Mouse (Mus musculus) hindbrain, embryonic 15.5 days (tissue): ENCODE measurements around the gene Pigu. TPM values are rescaled to one million over a fixed set of nuclear protein-coding genes. Genes with fewer than 3 reads are reported as not detected.

Experiments used
- ATAC-seq: fragments of 200-750 bp; cut with Nextera tagmentation; 2 replicates; pipeline ENCODE4 v1.8.0; 2017; ENCODE audit warnings: low read depth, moderate number of reproducible peaks, moderate TSS enrichment; ENCODE audit not compliant: low FRiP score
- H3K27ac ChIP-seq: fragments of 300-500 bp; sonication (generic); replicated peaks from 2 replicates; pipeline ENCODE4 v1.5.1; 2015; ENCODE audit warnings: mild to moderate bottlenecking, inconsistent platforms
- H3K27me3 ChIP-seq: fragments of 300-500 bp; sonication (generic); 2 replicates; pipeline ENCODE4 v1.6.1; 2015; ENCODE audit warnings: control low read depth, inconsistent platforms
- H3K36me3 ChIP-seq: fragments of 300-500 bp; sonication (generic); 2 replicates; pipeline ENCODE4 v1.6.1; 2015; ENCODE audit warnings: control low read depth, inconsistent platforms
- H3K4me1 ChIP-seq: fragments of 300-500 bp; sonication (generic); replicated peaks from 2 replicates; pipeline ENCODE4 v1.6.1; 2015; ENCODE audit warnings: control low read depth, inconsistent platforms
- H3K4me2 ChIP-seq: fragments of 300-500 bp; sonication (generic); 2 replicates; pipeline ENCODE4 v1.6.1; 2015; ENCODE audit warnings: moderate library complexity, mild to moderate bottlenecking, inconsistent platforms
- H3K4me3 ChIP-seq: fragments of 300-500 bp; sonication (generic); 2 replicates; pipeline ENCODE4 v1.5.1; 2015; ENCODE audit warnings: mild to moderate bottlenecking, inconsistent platforms
- H3K9ac ChIP-seq: fragments of 300-500 bp; sonication (generic); 2 replicates; pipeline ENCODE4 v1.6.1; 2015; ENCODE audit warnings: inconsistent platforms
- H3K9me3 ChIP-seq: fragments of 300-500 bp; sonication (generic); 2 replicates; pipeline ENCODE4 v1.6.1; 2016; ENCODE audit warnings: control low read depth, inconsistent platforms
- WGBS: fragments of 180-500 bp; shearing (Covaris S2); methylation state at CpG from one replicate; pipeline ENCODE4 v1.1.7; 2015; 5-methylcytosine and 5-hydroxymethylcytosine counted together
- polyA plus RNA-seq: library from polyadenylated mRNA; unstranded; fragments of >200 nt; fragmentation: Nextera tagmentation; extraction: Ambion mirVana; gene quantifications from 2 replicates; pipeline ENCODE4 v1.2.1, GENCODE M21; 2015

Pigu gene
- 61.9 and 62.6 TPM in 2 replicates for polyA plus RNA-seq

- Histone ChIP-seq H3K4me1 (peaks cover 22% of the 10 kb centered on the region), H3K27ac (peak within 1 kb of the TSS; percentile 88), H3K27me3 (no peaks in the 10 kb centered on the region), H3K9ac (peak within 1 kb of the TSS; percentile 66), H3K36me3 (no peaks in the 10 kb centered on the region), H3K4me3 (peak within 1 kb of the TSS; percentile 82), H3K9me3 (no peaks in the 10 kb centered on the region), H3K4me2 (peak within 1 kb of the TSS; percentile 59)
- peak; percentile 99 for ATAC-seq
- under 1% methylated on average over 38 of the region's 38 CpGs for WGBS
Measured at GRCm38 (mm10) chr2:155356971-155357591, at the start of gene Pigu. Pigu (minus strand) TSS chr2:155357430.

DNA sequence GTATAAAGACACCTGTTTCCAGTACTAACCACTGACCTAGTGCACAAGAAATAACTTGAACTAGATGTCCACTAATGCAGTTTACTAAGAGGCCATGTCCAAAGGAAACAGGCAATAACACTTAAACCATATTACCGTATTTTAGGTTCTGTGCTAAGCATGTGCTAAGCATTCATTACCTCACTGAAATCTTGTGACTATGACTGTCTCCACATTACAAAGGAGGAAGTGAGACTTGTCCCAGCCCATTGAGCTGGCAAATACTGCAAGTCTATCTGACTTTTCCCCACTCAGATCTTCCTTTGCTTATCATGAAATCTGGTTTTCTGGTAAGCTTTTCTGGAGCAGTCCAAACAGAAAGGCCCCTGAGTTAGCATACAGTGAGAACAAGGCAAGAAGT is 47.4 kb upstream of the Pigu start:
- peaks cover 52% of the 10 kb centered on the region for H3K36me3 ChIP-seq
- WGBS: 100% methylated on average over 1 of the region's 1 CpGs
- no peak overlapping the region for H3K9ac ChIP-seq

GRCm38 (mm10) chr2:155401926-155402325 is 44.7 kb upstream of the Pigu start:
- ATAC-seq: no peak
- H3K4me1 ChIP-seq: no peaks in the 10 kb centered on the region
- H3K9me3 ChIP-seq: no peaks in the 10 kb centered on the region
- H3K27ac ChIP-seq: no peak overlapping the region
- no peak overlapping the region for H3K9ac ChIP-seq
- H3K4me2 ChIP-seq: no peak overlapping the region
- H3K4me3 ChIP-seq: no peak overlapping the region
- H3K27me3 ChIP-seq: no peaks in the 10 kb centered on the region
- peaks cover 43% of the 10 kb centered on the region for H3K36me3 ChIP-seq
- WGBS: 96% methylated on average over 4 of the region's 4 CpGs

More for the DNA sequence above, 47.4 kb upstream of the Pigu start:
- no peak for ATAC-seq
- Histone ChIP-seq H3K27me3 (no peaks in the 10 kb centered on the region), H3K4me3 (no peak overlapping the region), H3K4me1 (no peaks in the 10 kb centered on the region), H3K27ac (no peak overlapping the region), H3K4me2 (no peak overlapping the region), H3K9me3 (no peaks in the 10 kb centered on the region)

DNA sequence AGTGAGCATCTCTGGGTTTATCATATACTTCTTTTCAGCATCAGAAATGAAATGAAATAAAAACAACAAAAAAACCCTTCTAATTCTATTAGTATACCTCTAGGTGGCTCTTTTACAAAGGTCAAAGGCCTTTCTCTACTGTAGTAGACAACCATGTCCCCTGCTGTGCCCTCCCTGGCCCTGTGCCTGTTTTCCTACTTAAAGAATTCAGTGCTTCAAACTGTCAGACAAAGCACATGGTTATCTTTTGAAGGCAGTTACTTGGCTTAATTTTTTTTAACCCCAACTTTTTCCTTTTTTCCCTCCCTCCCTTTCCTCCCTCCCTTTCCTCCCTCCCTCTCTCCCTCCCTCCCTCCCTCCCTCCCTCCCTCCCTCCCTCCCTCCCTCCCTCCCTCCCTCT is 43.0 kb upstream of the Pigu start:
- Histone ChIP-seq H3K9me3 (no peaks in the 10 kb centered on the region), H3K4me2 (no peak overlapping the region), H3K36me3 (peaks cover 34% of the 10 kb centered on the region), H3K27ac (no peak overlapping the region), H3K9ac (no peak overlapping the region), H3K27me3 (no peaks in the 10 kb centered on the region), H3K4me1 (no peaks in the 10 kb centered on the region), H3K4me3 (no peak overlapping the region)
- ATAC-seq: no peak

- no peaks in the 10 kb centered on the region for H3K9me3 ChIP-seq
- no peaks in the 10 kb centered on the region for H3K4me1 ChIP-seq
- no peak overlapping the region for H3K4me2 ChIP-seq
- 89% methylated on average over 5 of the region's 5 CpGs for WGBS
- ATAC-seq: no peak
- no peaks in the 10 kb centered on the region for H3K27me3 ChIP-seq
- no peak overlapping the region for H3K27ac ChIP-seq
- no peak overlapping the region for H3K4me3 ChIP-seq
- no peak overlapping the region for H3K9ac ChIP-seq
- H3K36me3 ChIP-seq: peaks cover 38% of the 10 kb centered on the region
Measured at GRCm38 (mm10) chr2:155394586-155394985, 37.4 kb upstream of the Pigu start.

- Histone ChIP-seq H3K4me2 (no peak overlapping the region), H3K36me3 (peaks cover 39% of the 10 kb centered on the region), H3K4me1 (peaks cover 32% of the 10 kb centered on the region), H3K4me3 (no peak overlapping the region), H3K9ac (no peak overlapping the region), H3K9me3 (no peaks in the 10 kb centered on the region), H3K27me3 (no peaks in the 10 kb centered on the region), H3K27ac (no peak overlapping the region)
- no peak for ATAC-seq
- WGBS: 92% methylated on average over 2 of the region's 2 CpGs
Measured at GRCm38 (mm10) chr2:155388573-155388972, 31.3 kb upstream of the Pigu start.

DNA sequence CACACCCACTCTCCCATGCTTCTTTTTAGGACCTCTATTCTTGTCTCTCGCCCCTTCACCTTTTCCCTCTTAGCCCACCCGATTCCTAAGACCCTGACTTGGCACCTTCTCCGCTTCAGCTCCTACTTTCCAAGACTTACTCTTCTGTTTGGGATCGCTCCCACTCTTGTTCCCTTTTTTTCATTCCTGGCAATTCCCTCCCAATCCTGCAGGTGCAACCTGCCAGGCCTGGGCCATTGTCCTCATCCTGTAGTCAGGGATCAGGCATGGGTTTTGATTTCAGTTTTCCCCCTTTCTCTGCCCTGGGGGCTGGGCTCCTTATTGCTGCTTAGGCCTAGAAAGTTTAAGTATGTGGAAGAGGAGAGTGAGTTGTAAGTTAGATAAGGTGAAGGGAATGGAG is 29.8 kb upstream of the Pigu start:
- H3K36me3 ChIP-seq: peaks cover 39% of the 10 kb centered on the region
- no peaks in the 10 kb centered on the region for H3K27me3 ChIP-seq
- WGBS: 53% methylated on average over 4 of the region's 4 CpGs
- peaks cover 47% of the 10 kb centered on the region for H3K4me1 ChIP-seq
- H3K27ac ChIP-seq: no peak overlapping the region
- H3K4me3 ChIP-seq: no peak overlapping the region
- no peak for ATAC-seq
- no peaks in the 10 kb centered on the region for H3K9me3 ChIP-seq
- H3K9ac ChIP-seq: no peak overlapping the region
- H3K4me2 ChIP-seq: no peak overlapping the region

GRCm38 (mm10) chr2:155386534-155386899 is 29.3 kb upstream of the Pigu start:
- Histone ChIP-seq H3K27me3 (no peaks in the 10 kb centered on the region), H3K36me3 (peaks cover 39% of the 10 kb centered on the region), H3K4me1 (peaks cover 47% of the 10 kb centered on the region), H3K4me3 (no peak overlapping the region), H3K9me3 (no peaks in the 10 kb centered on the region), H3K4me2 (peak overlapping the region; percentile 31; the same call in 1 of the 2 replicates), H3K9ac (no peak overlapping the region; the same call in 1 of the 2 replicates), H3K27ac (0 out of 2 replicates have a peak overlapping the region, but pooled peaks have one; percentile 10)
- 16% methylated on average over 27 of the region's 27 CpGs for WGBS
- ATAC-seq: no peak

DNA sequence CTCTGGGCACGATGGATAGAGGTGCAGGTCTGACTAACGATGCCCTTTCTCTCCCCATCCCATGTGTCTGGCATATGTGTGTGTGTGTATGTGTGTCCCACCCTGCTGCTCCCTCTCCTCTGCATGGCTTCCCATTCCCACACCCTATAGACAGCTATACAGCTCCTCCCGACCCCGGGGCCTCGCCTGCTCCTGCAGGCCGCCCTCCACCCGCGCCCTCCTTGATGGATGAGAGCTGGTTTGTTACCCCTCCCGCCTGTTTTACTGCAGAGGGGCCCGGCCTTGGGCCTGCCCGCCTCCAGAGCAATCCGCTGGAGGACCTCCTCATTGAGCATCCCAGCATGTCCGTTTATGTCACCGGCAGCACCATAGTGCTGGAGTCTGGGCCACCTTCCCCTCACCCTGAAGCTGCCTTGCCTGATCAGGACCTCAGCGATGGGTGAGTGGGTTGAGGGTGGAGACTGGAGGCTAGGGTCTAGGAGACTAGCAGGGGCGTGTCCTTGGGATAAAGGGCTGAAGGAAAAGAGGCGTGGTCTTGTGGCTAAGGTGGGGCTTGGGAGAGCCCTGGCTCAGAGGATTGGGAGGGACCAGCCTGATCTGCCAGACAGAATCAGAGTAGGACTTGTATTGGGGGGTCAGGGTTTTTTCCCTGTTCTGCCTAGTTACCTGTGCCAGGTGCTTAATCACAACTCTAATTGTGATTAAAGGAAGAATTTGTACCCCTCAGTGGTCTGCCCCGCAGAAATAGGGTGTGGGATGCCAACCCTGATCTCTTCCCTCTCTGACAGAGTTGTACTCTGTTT is 28.7 kb upstream of the Pigu start:
- Histone ChIP-seq H3K27ac (no peak overlapping the region), H3K4me2 (peak overlapping the region; percentile 64), H3K4me3 (no peak overlapping the region), H3K36me3 (peaks cover 36% of the 10 kb centered on the region), H3K27me3 (no peaks in the 10 kb centered on the region), H3K4me1 (peaks cover 48% of the 10 kb centered on the region), H3K9me3 (no peaks in the 10 kb centered on the region), H3K9ac (peak overlapping the region; percentile 5; the same call in 1 of the 2 replicates)
- 36% methylated on average over 18 of the region's 18 CpGs for WGBS
- no peak for ATAC-seq

- peaks cover 31% of the 10 kb centered on the region for H3K36me3 ChIP-seq
- H3K9ac ChIP-seq: peak overlapping the region; percentile 5; the same call in 1 of the 2 replicates
- H3K9me3 ChIP-seq: no peaks in the 10 kb centered on the region
- no peak for ATAC-seq
- peaks cover 56% of the 10 kb centered on the region for H3K4me1 ChIP-seq
- no peak overlapping the region for H3K4me3 ChIP-seq
- 15% methylated on average over 7 of the region's 7 CpGs for whole genome bisulfite sequencing
- 0 out of 2 replicates have a peak overlapping the region, but pooled peaks have one; percentile 30 for H3K27ac ChIP-seq
- H3K27me3 ChIP-seq: no peaks in the 10 kb centered on the region
- H3K4me2 ChIP-seq: peak overlapping the region; percentile 64
Measured at GRCm38 (mm10) chr2:155385090-155385489, 27.9 kb upstream of the Pigu start.

DNA sequence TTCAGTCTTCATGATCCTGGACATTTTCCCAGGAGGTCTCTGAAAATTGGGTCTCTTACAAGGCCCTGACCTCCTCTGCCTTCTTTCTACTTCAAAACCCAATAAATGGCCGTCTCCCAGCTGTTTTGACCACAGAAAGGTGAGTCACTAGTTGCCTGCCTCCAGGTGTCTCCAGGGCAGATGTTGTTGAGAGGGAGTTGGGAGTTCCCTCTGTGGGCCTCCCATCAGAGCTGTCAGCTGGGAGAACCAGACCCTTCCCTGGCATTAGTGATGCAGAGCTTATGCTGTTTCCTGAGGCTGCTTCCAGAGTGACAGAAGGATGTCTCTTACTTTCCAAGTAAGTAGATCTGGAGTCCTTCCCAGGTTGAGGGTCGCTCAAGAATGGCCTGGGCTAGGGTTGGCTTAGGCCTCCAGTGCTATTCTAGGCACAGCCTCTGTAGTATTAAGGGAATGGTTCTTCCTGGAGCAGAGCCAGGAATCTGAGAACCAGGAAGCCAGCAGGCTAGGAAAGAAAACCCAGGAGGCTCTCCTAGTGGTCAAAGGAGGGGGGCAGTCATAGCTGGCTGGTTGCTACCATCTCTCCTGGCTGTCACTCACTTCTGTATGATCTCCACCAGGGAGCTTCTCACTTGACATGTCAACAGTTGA is 25.7 kb upstream of the Pigu start:
- no peak for ATAC-seq
- Histone ChIP-seq H3K27me3 (no peaks in the 10 kb centered on the region), H3K27ac (peak overlapping the region; percentile 100), H3K9ac (peak overlapping the region; percentile 99), H3K36me3 (peaks cover 11% of the 10 kb centered on the region; the same call in 1 of the 2 replicates), H3K9me3 (no peaks in the 10 kb centered on the region), H3K4me3 (peak overlapping the region; percentile 93), H3K4me1 (peaks cover 58% of the 10 kb centered on the region), H3K4me2 (peak overlapping the region; percentile 64)
- 75% methylated on average over 2 of the region's 2 CpGs for WGBS

GRCm38 (mm10) chr2:155382332-155382700 is 25.1 kb upstream of the Pigu start:
- Histone ChIP-seq H3K36me3 (0 out of 2 replicates have a peak, but pooled peaks cover 6% of the 10 kb centered on the region), H3K9me3 (no peaks in the 10 kb centered on the region), H3K27ac (peak overlapping the region; percentile 100), H3K9ac (peak overlapping the region; percentile 99), H3K27me3 (no peaks in the 10 kb centered on the region), H3K4me1 (peaks cover 58% of the 10 kb centered on the region), H3K4me3 (peak overlapping the region; percentile 93), H3K4me2 (peak overlapping the region; percentile 64)
- peak; percentile 20 for ATAC-seq
- WGBS: 16% methylated on average over 6 of the region's 6 CpGs
